8 mouse cellular contexts compared by ENCODE assay signal in genomic region chr6:99523679-99524370, GRCm38 (mm10). TPM values are rescaled to one million over a fixed set of nuclear protein-coding genes. Genes with fewer than 3 reads are reported as not detected.
DNase-seq lines count a peak whose midpoint lies in the region; ATAC-seq lines count a peak whose summit lies in the region.

No protein-coding gene starts in this region.

- H3K27me3 ChIP-seq in heart, embryonic 13.5 days (replicated peaks) = no peaks in the 10 kb centered on the region
- H3K27me3 ChIP-seq in hindbrain, embryonic 10.5 days (ENCODE audit: insufficient read depth, poor library complexity, severe bottlenecking) = no peaks in the 10 kb centered on the region
- no peaks in the 10 kb centered on the region for H3K27me3 ChIP-seq in midbrain, embryonic 10.5 days (ENCODE audit: low read depth, poor library complexity, severe bottlenecking)

- no peak for DNase-seq in heart, adult 18-20 months
- peak; percentile 26 for DNase-seq in Muller cell, postnatal 12 days (ENCODE audit: inconsistent ontology term)
- DNase-seq in hindbrain, embryonic 10.5 days (ENCODE audit: low spot score) = no peak
- DNase-seq in midbrain, embryonic 10.5 days (ENCODE audit: low spot score) = no peak
- DNase-seq in gastrocnemius, postnatal 36 days = no peak
- DNase-seq in layer of hippocampus, adult 18-20 months (ENCODE audit: low spot score in 2 of 2) = no peak
- DNase-seq in layer of hippocampus, adult 8-10 months (ENCODE audit: low spot score in 2 of 2) = no peak

- H3K4me3 ChIP-seq in heart, embryonic 13.5 days = peak overlapping the region; percentile 94
- peak overlapping the region; percentile 70 for H3K4me3 ChIP-seq in hindbrain, embryonic 10.5 days
- peak overlapping the region; percentile 87 for H3K4me3 ChIP-seq in midbrain, embryonic 10.5 days

- peak overlapping the region; percentile 98 for H3K9ac ChIP-seq in heart, embryonic 13.5 days

- peaks cover 17% of the 10 kb centered on the region for H3K36me3 ChIP-seq in heart, embryonic 13.5 days
- peaks cover 12% of the 10 kb centered on the region for H3K36me3 ChIP-seq in hindbrain, embryonic 10.5 days
- H3K36me3 ChIP-seq in midbrain, embryonic 10.5 days = peaks cover 18% of the 10 kb centered on the region

- H3K4me1 ChIP-seq in heart, embryonic 13.5 days = peaks cover 19% of the 10 kb centered on the region
- H3K4me1 ChIP-seq in hindbrain, embryonic 10.5 days (replicated peaks) = peaks cover 28% of the 10 kb centered on the region
- peaks cover 26% of the 10 kb centered on the region for H3K4me1 ChIP-seq in midbrain, embryonic 10.5 days

- peak overlapping the region; percentile 100 for H3K27ac ChIP-seq in heart, embryonic 13.5 days (replicated peaks)
- H3K27ac ChIP-seq in hindbrain, embryonic 10.5 days = peak overlapping the region; percentile 99
- H3K27ac ChIP-seq in midbrain, embryonic 10.5 days (replicated peaks) = peak overlapping the region; percentile 100

- ATAC-seq in heart, embryonic 13.5 days (ENCODE audit: extremely low read depth, insufficient number of reproducible peaks, low FRiP score, low TSS enrichment) = no peak

- peaks cover 6% of the 10 kb centered on the region for H3K9me3 ChIP-seq in heart, embryonic 13.5 days
- peaks cover 10% of the 10 kb centered on the region for H3K9me3 ChIP-seq in hindbrain, embryonic 10.5 days
- H3K9me3 ChIP-seq in midbrain, embryonic 10.5 days (replicated peaks) = peaks cover 10% of the 10 kb centered on the region; the same call in 1 of the 2 replicates

- 30% methylated on average over 10 of the region's 10 CpGs for WGBS in heart, embryonic 13.5 days
- WGBS in hindbrain, embryonic 10.5 days = 31% methylated on average over 10 of the region's 10 CpGs
- WGBS in midbrain, embryonic 10.5 days = 32% methylated on average over 10 of the region's 10 CpGs

- peak overlapping the region; percentile 84 for H3K4me2 ChIP-seq in heart, embryonic 13.5 days

- intact Hi-C loops in gastrocnemius, postnatal 36 days (cut with DNase I) = loop anchor here (5.0 to 10.0 kb wide), 2 partner anchors 73 to 549 kb away; no protein-coding TSS in a partner anchor

RNA-seq across cellular contexts. Expression of gene Foxp1, which starts 1.3 kb away (rescaled TPM):
- polyA plus RNA-seq in heart, embryonic 13.5 days (2015; fragmentation: Nextera tagmentation; extraction: Ambion mirVana) = 71.7 and 75.9 TPM in 2 replicates
- total RNA-seq in heart, adult 18-20 months (2021) = 10 to 100 TPM; 29.4 to 32.8 TPM
- polyA plus RNA-seq in hindbrain, embryonic 10.5 days (2016; fragmentation: Nextera tagmentation; extraction: Ambion mirVana) = 64.3 and 67.1 TPM in 2 replicates
- 63.7 and 75.4 TPM in 2 replicates for polyA plus RNA-seq in midbrain, embryonic 10.5 days (2016; fragmentation: Nextera tagmentation; extraction: Ambion mirVana)
- 10 to 100 TPM; 15.9 to 18.4 TPM for total RNA-seq in gastrocnemius, postnatal 36 days (2021)
- total RNA-seq in layer of hippocampus, adult 18-20 months (2021) = 100 to 1,000 TPM in 1 of 2 experiments, 10 to 100 TPM in 1; 94.3 to 100 TPM
- total RNA-seq in layer of hippocampus, adult 8-10 months (2022) = 100 to 1,000 TPM in 1 of 4 experiments, 10 to 100 TPM in 3; 90.9 to 101 (median 95.2) TPM
